Mouse (Mus musculus) forebrain, embryonic 16.5 days (tissue): ENCODE results near the gene Rnf135. TPM values are rescaled to one million over a fixed set of nuclear protein-coding genes. Genes with fewer than 3 reads are reported as not detected.

Experiments used
- ATAC-seq: fragments of 200-750 bp; cut with Nextera tagmentation; 2 replicates; pipeline ENCODE4 v1.8.0; 2017; ENCODE audit warnings: mild to moderate bottlenecking, moderate library complexity
- H3K27ac ChIP-seq: fragments of 300-500 bp; sonication (generic); 2 replicates; pipeline ENCODE4 v1.5.1; 2014; ENCODE audit warnings: low read length, control low read depth
- H3K27me3 ChIP-seq: fragments of 300-500 bp; sonication (generic); replicated peaks from 2 replicates; pipeline ENCODE4 v1.6.1; 2014; ENCODE audit warnings: low read length; ENCODE audit not compliant: control insufficient read depth, insufficient read depth
- H3K36me3 ChIP-seq: fragments of 300-500 bp; sonication (generic); 2 replicates; pipeline ENCODE4 v1.6.1; 2014; ENCODE audit not compliant: control insufficient read depth, insufficient read depth
- H3K4me1 ChIP-seq: fragments of 300-500 bp; sonication (generic); replicated peaks from 2 replicates; pipeline ENCODE4 v1.6.1; 2014; ENCODE audit warnings: low read length; ENCODE audit not compliant: control insufficient read depth, insufficient read depth
- H3K4me2 ChIP-seq: fragments of 300-500 bp; sonication (generic); 2 replicates; pipeline ENCODE4 v1.6.1; 2014; ENCODE audit warnings: mild to moderate bottlenecking, low read length, control low read depth
- H3K4me3 ChIP-seq: fragments of 300-500 bp; sonication (generic); replicated peaks from 2 replicates; pipeline ENCODE4 v1.5.1; 2014; ENCODE audit warnings: mild to moderate bottlenecking, low read length, control low read depth
- H3K9ac ChIP-seq: fragments of 300-500 bp; sonication (generic); replicated peaks from 2 replicates; pipeline ENCODE4 v1.6.1; 2014; ENCODE audit warnings: low read depth, low read length, control low read depth
- H3K9me3 ChIP-seq: fragments of 300-500 bp; sonication (generic); 2 replicates; pipeline ENCODE4 v1.6.1; 2016; ENCODE audit warnings: low read length; ENCODE audit not compliant: control insufficient read depth
- WGBS: fragments of 180-500 bp; shearing (Covaris S2); extraction: QIAGEN DNeasy Blood & Tissue Kit; methylation state at CpG from one replicate; pipeline ENCODE4 v1.1.7; 2014; 5-methylcytosine and 5-hydroxymethylcytosine counted together
- polyA plus RNA-seq: library from polyadenylated mRNA; unstranded; fragments of >200 nt; fragmentation: Nextera tagmentation; extraction: Ambion mirVana; gene quantifications from 2 replicates; pipeline ENCODE4 v1.2.1, GENCODE M21; 2015

Gene Rnf135
- polyA plus RNA-seq, 1 experiment from 2014 or later, result 3.1 TPM

GRCm38 (mm10) chr11:80155961-80156360 is 27.7 kb upstream of the Rnf135 start:
- no peaks in the 10 kb centered on the region for H3K36me3 ChIP-seq
- no peak overlapping the region for H3K4me3 ChIP-seq
- 0 out of 2 replicates have a peak, but pooled peaks cover 2% of the 10 kb centered on the region for H3K9me3 ChIP-seq
- 90% methylated on average over 4 of the region's 4 CpGs for WGBS
- no peak overlapping the region for H3K9ac ChIP-seq
- H3K27ac ChIP-seq, result no peak overlapping the region
- peaks cover 39% of the 10 kb centered on the region for H3K27me3 ChIP-seq
- H3K4me1 ChIP-seq, result peaks cover 7% of the 10 kb centered on the region
- no peak overlapping the region for H3K4me2 ChIP-seq
- no peak for ATAC-seq

- WGBS, result 86% methylated on average over 4 of the region's 4 CpGs
These were observed 26.8 kb upstream of the Rnf135 start for GRCm38 (mm10) chr11:80156841-80157240.

GRCm38 (mm10) chr11:80159018-80159417 is 24.6 kb upstream of the Rnf135 start:
- Histone ChIP-seq H3K4me3 (no peak overlapping the region), H3K36me3 (no peaks in the 10 kb centered on the region), H3K4me2 (no peak overlapping the region), H3K27me3 (peaks cover 25% of the 10 kb centered on the region), H3K9ac (no peak overlapping the region), H3K27ac (no peak overlapping the region), H3K9me3 (0 out of 2 replicates have a peak, but pooled peaks cover 2% of the 10 kb centered on the region), H3K4me1 (peaks cover 4% of the 10 kb centered on the region)
- 83% methylated on average over 7 of the region's 7 CpGs for WGBS
- no peak for ATAC-seq

More at GRCm38 (mm10) chr11:80156841-80157240, 26.8 kb upstream of the Rnf135 start:
- no peaks in the 10 kb centered on the region for H3K36me3 ChIP-seq
- peaks cover 39% of the 10 kb centered on the region for H3K27me3 ChIP-seq
- no peak for ATAC-seq
- no peak overlapping the region for H3K4me2 ChIP-seq
- H3K9ac ChIP-seq, result no peak overlapping the region
- 0 out of 2 replicates have a peak, but pooled peaks cover 2% of the 10 kb centered on the region for H3K9me3 ChIP-seq
- H3K27ac ChIP-seq, result no peak overlapping the region
- H3K4me3 ChIP-seq, result no peak overlapping the region
- peaks cover 7% of the 10 kb centered on the region for H3K4me1 ChIP-seq

- H3K27me3 ChIP-seq, result 0 out of 2 replicates have a peak, but pooled peaks cover 5% of the 10 kb centered on the region
- no peak overlapping the region for H3K9ac ChIP-seq
- H3K4me1 ChIP-seq, result no peaks in the 10 kb centered on the region
- no peak overlapping the region for H3K27ac ChIP-seq
- no peak overlapping the region for H3K4me2 ChIP-seq
- H3K4me3 ChIP-seq, result no peak overlapping the region
- H3K9me3 ChIP-seq, result no peaks in the 10 kb centered on the region
- no peaks in the 10 kb centered on the region for H3K36me3 ChIP-seq
- 92% methylated on average over 4 of the region's 4 CpGs for WGBS
- no peak for ATAC-seq
These were observed 22.6 kb upstream of the Rnf135 start for GRCm38 (mm10) chr11:80161041-80161440.

- ATAC-seq, result no peak
These were observed 20.1 kb upstream of the Rnf135 start for GRCm38 (mm10) chr11:80163362-80164116.

GRCm38 (mm10) chr11:80164224-80164623 is 19.4 kb upstream of the Rnf135 start:
- ATAC-seq, result no peak
- Histone ChIP-seq H3K27ac (no peak overlapping the region), H3K9ac (no peak overlapping the region), H3K4me3 (no peak overlapping the region), H3K9me3 (no peaks in the 10 kb centered on the region), H3K36me3 (no peaks in the 10 kb centered on the region), H3K4me2 (no peak overlapping the region), H3K4me1 (no peaks in the 10 kb centered on the region), H3K27me3 (no peaks in the 10 kb centered on the region)
- WGBS, result 46% methylated on average over 2 of the region's 2 CpGs

More at GRCm38 (mm10) chr11:80163362-80164116, 20.1 kb upstream of the Rnf135 start:
- H3K9me3 ChIP-seq, result no peaks in the 10 kb centered on the region
- H3K27ac ChIP-seq, result no peak overlapping the region
- H3K36me3 ChIP-seq, result no peaks in the 10 kb centered on the region
- no peak overlapping the region for H3K4me2 ChIP-seq
- H3K4me3 ChIP-seq, result no peak overlapping the region
- H3K4me1 ChIP-seq, result no peaks in the 10 kb centered on the region
- H3K27me3 ChIP-seq, result no peaks in the 10 kb centered on the region
- WGBS, result 73% methylated on average over 7 of the region's 7 CpGs
- no peak overlapping the region for H3K9ac ChIP-seq

GRCm38 (mm10) chr11:80168121-80168520 is 15.5 kb upstream of the Rnf135 start:
- Histone ChIP-seq H3K36me3 (no peaks in the 10 kb centered on the region), H3K4me3 (no peak overlapping the region), H3K27me3 (no peaks in the 10 kb centered on the region), H3K27ac (no peak overlapping the region), H3K4me1 (no peaks in the 10 kb centered on the region), H3K9ac (no peak overlapping the region), H3K4me2 (no peak overlapping the region), H3K9me3 (no peaks in the 10 kb centered on the region)
- 91% methylated on average over 9 of the region's 9 CpGs for WGBS
- no peak for ATAC-seq

- no peak overlapping the region for H3K4me2 ChIP-seq
- no peak overlapping the region for H3K27ac ChIP-seq
- no peaks in the 10 kb centered on the region for H3K9me3 ChIP-seq
- no peaks in the 10 kb centered on the region for H3K27me3 ChIP-seq
- ATAC-seq, result no peak
- H3K9ac ChIP-seq, result no peak overlapping the region
- H3K36me3 ChIP-seq, result no peaks in the 10 kb centered on the region
- 88% methylated on average over 4 of the region's 4 CpGs for WGBS
- no peaks in the 10 kb centered on the region for H3K4me1 ChIP-seq
- H3K4me3 ChIP-seq, result no peak overlapping the region
These were observed 14.9 kb upstream of the Rnf135 start for GRCm38 (mm10) chr11:80168611-80169249.

- H3K9ac ChIP-seq, result no peak overlapping the region
- WGBS, result 93% methylated on average over 3 of the region's 3 CpGs
- H3K4me1 ChIP-seq, result no peaks in the 10 kb centered on the region
- H3K4me2 ChIP-seq, result no peak overlapping the region
- no peak for ATAC-seq
- H3K4me3 ChIP-seq, result no peak overlapping the region
- no peak overlapping the region for H3K27ac ChIP-seq
- no peaks in the 10 kb centered on the region for H3K9me3 ChIP-seq
- no peaks in the 10 kb centered on the region for H3K27me3 ChIP-seq
- H3K36me3 ChIP-seq, result no peaks in the 10 kb centered on the region
These were observed 14.0 kb upstream of the Rnf135 start for GRCm38 (mm10) chr11:80169629-80170028.
